Mouse (Mus musculus): Measurements from ENCODE around the gene Sema4b.
A peak's percentile ranks its signal among the peaks of the same experiment; 100 is the strongest.

Sema4b gene

GRCm38 (mm10) chr7:80198863-80199262, 12.2 kb downstream of the Sema4b start:
- DNase-seq, result peak; percentile 22

- DNase-seq, result no peak
These were observed 12.6 kb downstream of the Sema4b start for GRCm38 (mm10) chr7:80199286-80199685.

- DNase-seq, result no peak
These were observed 13.4 kb downstream of the Sema4b start for GRCm38 (mm10) chr7:80199851-80200587.

GRCm38 (mm10) chr7:80200588-80200945, 13.9 kb downstream of the Sema4b start:
- DNase-seq, result no peak

- DNase-seq, result no peak
These were observed 14.4 kb downstream of the Sema4b start for GRCm38 (mm10) chr7:80200963-80201539.

GRCm38 (mm10) chr7:80201888-80202540, 15.4 kb downstream of the Sema4b start:
- DNase-seq, result peak; percentile 45

- DNase-seq, result no peak
These were observed 16.3 kb downstream of the Sema4b start for GRCm38 (mm10) chr7:80202961-80203360.

GRCm38 (mm10) chr7:80203638-80204096, 17.0 kb downstream of the Sema4b start:
- DNase-seq, result no peak

- DNase-seq, result no peak
These were observed 17.7 kb downstream of the Sema4b start for GRCm38 (mm10) chr7:80204362-80204761.

GRCm38 (mm10) chr7:80204961-80205360, 18.3 kb downstream of the Sema4b start:
- DNase-seq, result no peak

- DNase-seq, result no peak
These were observed 19.3 kb downstream of the Sema4b start for GRCm38 (mm10) chr7:80205705-80206589.

- DNase-seq, result no peak
These were observed 20.7 kb downstream of the Sema4b start for GRCm38 (mm10) chr7:80207314-80207731.

- no peak for DNase-seq
These were observed 21.5 kb downstream of the Sema4b start for GRCm38 (mm10) chr7:80208026-80208642.

GRCm38 (mm10) chr7:80208738-80209430, 22.2 kb downstream of the Sema4b start:
- DNase-seq, result no peak

GRCm38 (mm10) chr7:80209669-80210068, 23.0 kb downstream of the Sema4b start:
- no peak for DNase-seq

- no peak for DNase-seq
These were observed 24.3 kb downstream of the Sema4b start for GRCm38 (mm10) chr7:80210982-80211381.

- DNase-seq, result no peak
These were observed 27.0 kb downstream of the Sema4b start for GRCm38 (mm10) chr7:80213604-80214003.

- DNase-seq, result no peak
These were observed 27.8 kb downstream of the Sema4b start for GRCm38 (mm10) chr7:80214459-80214858.

- peak; percentile 85 for DNase-seq
These were observed 28.8 kb downstream of the Sema4b start for GRCm38 (mm10) chr7:80215398-80215797.

GRCm38 (mm10) chr7:80216566-80216965, 29.9 kb downstream of the Sema4b start:
- no peak for DNase-seq

- DNase-seq, result no peak
These were observed 32.0 kb downstream of the Sema4b start for GRCm38 (mm10) chr7:80218666-80219065.

GRCm38 (mm10) chr7:80220237-80220797, 33.7 kb downstream of the Sema4b start:
- DNase-seq, result no peak
